Mouse (Mus musculus): ENCODE results near the gene Sptlc2. TPM values are rescaled to one million over a fixed set of nuclear protein-coding genes. Genes with fewer than 3 reads are reported as not detected.

Gene Sptlc2
- polyA plus RNA-seq, 1 experiment from 2014 or later: 72.0 TPM

GRCm38 (mm10) chr12:87381380-87381682 lies 6.8 kb downstream of the Sptlc2 start:
- no peak overlapping the region for H3K4me2 ChIP-seq (replicated peaks)
- H3K9me3 ChIP-seq (ENCODE audit: control insufficient read depth, low read length): no peaks in the 10 kb centered on the region
- H3K4me3 ChIP-seq (replicated peaks; ENCODE audit: low read length): no peak overlapping the region
- H3K36me3 ChIP-seq (replicated peaks; ENCODE audit: control insufficient read depth, insufficient read depth): no peaks in the 10 kb centered on the region
- H3K27me3 ChIP-seq (ENCODE audit: control insufficient read depth, insufficient read depth, low read length): no peaks in the 10 kb centered on the region
- H3K4me1 ChIP-seq (replicated peaks; ENCODE audit: control insufficient read depth, insufficient read depth, low read length): peaks cover 4% of the 10 kb centered on the region
- no peak for ATAC-seq (ENCODE audit: low FRiP score)
- no peak overlapping the region for H3K27ac ChIP-seq
- no peak overlapping the region for H3K9ac ChIP-seq
- 83% methylated on average over 2 of the region's 2 CpGs for WGBS
- no peak for DNase-seq (ENCODE audit: low spot score)

GRCm38 (mm10) chr12:87380586-87381379 lies 7.4 kb downstream of the Sptlc2 start:
- no peak overlapping the region for H3K4me3 ChIP-seq (replicated peaks; ENCODE audit: low read length)
- ATAC-seq (ENCODE audit: low FRiP score): no peak
- 89% methylated on average over 10 of the region's 10 CpGs for WGBS

GRCm38 (mm10) chr12:87379496-87379895 lies 8.7 kb downstream of the Sptlc2 start:
- no peak overlapping the region for H3K4me3 ChIP-seq (replicated peaks; ENCODE audit: low read length)
- H3K4me1 ChIP-seq (replicated peaks; ENCODE audit: control insufficient read depth, insufficient read depth, low read length): no peaks in the 10 kb centered on the region
- H3K27ac ChIP-seq: no peak overlapping the region
- no peaks in the 10 kb centered on the region for H3K36me3 ChIP-seq (replicated peaks; ENCODE audit: control insufficient read depth, insufficient read depth)
- no peak for DNase-seq (ENCODE audit: low spot score)
- H3K27me3 ChIP-seq (ENCODE audit: control insufficient read depth, insufficient read depth, low read length): no peaks in the 10 kb centered on the region
- no peak overlapping the region for H3K4me2 ChIP-seq (replicated peaks)
- WGBS: 84% methylated on average over 2 of the region's 2 CpGs
- ATAC-seq (ENCODE audit: low FRiP score): no peak
- no peak overlapping the region for H3K9ac ChIP-seq
- H3K9me3 ChIP-seq (ENCODE audit: control insufficient read depth, low read length): no peaks in the 10 kb centered on the region

More at GRCm38 (mm10) chr12:87380586-87381379, 7.4 kb downstream of the Sptlc2 start:
- no peak overlapping the region for H3K9ac ChIP-seq
- no peaks in the 10 kb centered on the region for H3K27me3 ChIP-seq (ENCODE audit: control insufficient read depth, insufficient read depth, low read length)
- H3K4me2 ChIP-seq (replicated peaks): no peak overlapping the region
- no peaks in the 10 kb centered on the region for H3K9me3 ChIP-seq (ENCODE audit: control insufficient read depth, low read length)
- H3K4me1 ChIP-seq (replicated peaks; ENCODE audit: control insufficient read depth, insufficient read depth, low read length): no peaks in the 10 kb centered on the region
- no peak for DNase-seq (ENCODE audit: low spot score)
- no peak overlapping the region for H3K27ac ChIP-seq
- no peaks in the 10 kb centered on the region for H3K36me3 ChIP-seq (replicated peaks; ENCODE audit: control insufficient read depth, insufficient read depth)

GRCm38 (mm10) chr12:87374159-87374558 lies 14.0 kb downstream of the Sptlc2 start:
- WGBS: 83% methylated on average over 6 of the region's 6 CpGs
- no peak overlapping the region for H3K9ac ChIP-seq
- H3K27ac ChIP-seq: no peak overlapping the region
- DNase-seq (ENCODE audit: low spot score) (no peak), ATAC-seq (ENCODE audit: low FRiP score) (no peak)
- no peaks in the 10 kb centered on the region for H3K36me3 ChIP-seq (replicated peaks; ENCODE audit: control insufficient read depth, insufficient read depth)
- no peaks in the 10 kb centered on the region for H3K27me3 ChIP-seq (ENCODE audit: control insufficient read depth, insufficient read depth, low read length)
- no peaks in the 10 kb centered on the region for H3K9me3 ChIP-seq (ENCODE audit: control insufficient read depth, low read length)
- H3K4me3 ChIP-seq (replicated peaks; ENCODE audit: low read length): no peak overlapping the region
- no peaks in the 10 kb centered on the region for H3K4me1 ChIP-seq (replicated peaks; ENCODE audit: control insufficient read depth, insufficient read depth, low read length)
- H3K4me2 ChIP-seq (replicated peaks): no peak overlapping the region

GRCm38 (mm10) chr12:87369319-87369718 lies 18.8 kb downstream of the Sptlc2 start:
- DNase-seq (ENCODE audit: low spot score) (no peak), ATAC-seq (ENCODE audit: low FRiP score) (no peak)
- Histone ChIP-seq H3K4me2 (replicated peaks) (no peak overlapping the region), H3K27ac (no peak overlapping the region), H3K36me3 (replicated peaks; ENCODE audit: control insufficient read depth, insufficient read depth) (peaks cover 32% of the 10 kb centered on the region), H3K4me3 (replicated peaks; ENCODE audit: low read length) (no peak overlapping the region), H3K9ac (no peak overlapping the region), H3K4me1 (replicated peaks; ENCODE audit: control insufficient read depth, insufficient read depth, low read length) (no peaks in the 10 kb centered on the region), H3K27me3 (ENCODE audit: control insufficient read depth, insufficient read depth, low read length) (no peaks in the 10 kb centered on the region), H3K9me3 (ENCODE audit: control insufficient read depth, low read length) (no peaks in the 10 kb centered on the region)
- 84% methylated on average over 2 of the region's 2 CpGs for WGBS

GRCm38 (mm10) chr12:87368092-87368491 lies 20.1 kb downstream of the Sptlc2 start:
- ATAC-seq (ENCODE audit: low FRiP score) (no peak), DNase-seq (ENCODE audit: low spot score) (no peak)
- Histone ChIP-seq H3K9me3 (ENCODE audit: control insufficient read depth, low read length) (no peaks in the 10 kb centered on the region), H3K27me3 (ENCODE audit: control insufficient read depth, insufficient read depth, low read length) (no peaks in the 10 kb centered on the region), H3K27ac (no peak overlapping the region), H3K4me3 (replicated peaks; ENCODE audit: low read length) (no peak overlapping the region), H3K4me1 (replicated peaks; ENCODE audit: control insufficient read depth, insufficient read depth, low read length) (no peaks in the 10 kb centered on the region), H3K9ac (no peak overlapping the region), H3K36me3 (replicated peaks; ENCODE audit: control insufficient read depth, insufficient read depth) (peaks cover 32% of the 10 kb centered on the region), H3K4me2 (replicated peaks) (no peak overlapping the region)

GRCm38 (mm10) chr12:87365676-87366075 lies 22.5 kb downstream of the Sptlc2 start:
- no peak overlapping the region for H3K9ac ChIP-seq
- no peak for ATAC-seq (ENCODE audit: low FRiP score)
- WGBS: 78% methylated on average over 9 of the region's 9 CpGs
- no peaks in the 10 kb centered on the region for H3K9me3 ChIP-seq (ENCODE audit: control insufficient read depth, low read length)
- H3K4me3 ChIP-seq (replicated peaks; ENCODE audit: low read length): no peak overlapping the region
- peaks cover 32% of the 10 kb centered on the region for H3K36me3 ChIP-seq (replicated peaks; ENCODE audit: control insufficient read depth, insufficient read depth)
- no peak overlapping the region for H3K4me2 ChIP-seq (replicated peaks)
- H3K27me3 ChIP-seq (ENCODE audit: control insufficient read depth, insufficient read depth, low read length): no peaks in the 10 kb centered on the region
- no peak overlapping the region for H3K27ac ChIP-seq
- H3K4me1 ChIP-seq (replicated peaks; ENCODE audit: control insufficient read depth, insufficient read depth, low read length): no peaks in the 10 kb centered on the region
- DNase-seq (ENCODE audit: low spot score): no peak

- ATAC-seq (ENCODE audit: low FRiP score) (no peak), DNase-seq (ENCODE audit: low spot score) (no peak)
- no peaks in the 10 kb centered on the region for H3K9me3 ChIP-seq (ENCODE audit: control insufficient read depth, low read length)
- no peaks in the 10 kb centered on the region for H3K4me1 ChIP-seq (replicated peaks; ENCODE audit: control insufficient read depth, insufficient read depth, low read length)
- H3K27ac ChIP-seq: no peak overlapping the region
- no peak overlapping the region for H3K4me3 ChIP-seq (replicated peaks; ENCODE audit: low read length)
- H3K4me2 ChIP-seq (replicated peaks): no peak overlapping the region
- 88% methylated on average over 3 of the region's 3 CpGs for WGBS
- H3K9ac ChIP-seq: no peak overlapping the region
- H3K27me3 ChIP-seq (ENCODE audit: control insufficient read depth, insufficient read depth, low read length): no peaks in the 10 kb centered on the region
- H3K36me3 ChIP-seq (replicated peaks; ENCODE audit: control insufficient read depth, insufficient read depth): peaks cover 14% of the 10 kb centered on the region
Measured at GRCm38 (mm10) chr12:87362111-87362510, 26.0 kb downstream of the Sptlc2 start.

- Histone ChIP-seq H3K4me3 (replicated peaks; ENCODE audit: low read length) (no peak overlapping the region), H3K9me3 (ENCODE audit: control insufficient read depth, low read length) (no peaks in the 10 kb centered on the region), H3K4me2 (replicated peaks) (no peak overlapping the region), H3K4me1 (replicated peaks; ENCODE audit: control insufficient read depth, insufficient read depth, low read length) (no peaks in the 10 kb centered on the region), H3K27me3 (ENCODE audit: control insufficient read depth, insufficient read depth, low read length) (no peaks in the 10 kb centered on the region), H3K27ac (no peak overlapping the region), H3K9ac (no peak overlapping the region), H3K36me3 (replicated peaks; ENCODE audit: control insufficient read depth, insufficient read depth) (peaks cover 35% of the 10 kb centered on the region)
- no peak for DNase-seq (ENCODE audit: low spot score)
- 90% methylated on average over 2 of the region's 2 CpGs for WGBS
- ATAC-seq (ENCODE audit: low FRiP score): no peak
Measured at GRCm38 (mm10) chr12:87348029-87348428, 40.1 kb downstream of the Sptlc2 start.

GRCm38 (mm10) chr12:87347511-87347910 lies 40.6 kb downstream of the Sptlc2 start:
- Histone ChIP-seq H3K9ac (no peak overlapping the region), H3K4me1 (replicated peaks; ENCODE audit: control insufficient read depth, insufficient read depth, low read length) (no peaks in the 10 kb centered on the region), H3K27me3 (ENCODE audit: control insufficient read depth, insufficient read depth, low read length) (no peaks in the 10 kb centered on the region), H3K27ac (no peak overlapping the region), H3K36me3 (replicated peaks; ENCODE audit: control insufficient read depth, insufficient read depth) (peaks cover 37% of the 10 kb centered on the region), H3K4me3 (replicated peaks; ENCODE audit: low read length) (no peak overlapping the region), H3K4me2 (replicated peaks) (no peak overlapping the region), H3K9me3 (ENCODE audit: control insufficient read depth, low read length) (no peaks in the 10 kb centered on the region)
- DNase-seq (ENCODE audit: low spot score): no peak
- WGBS: 91% methylated on average over 2 of the region's 2 CpGs
- ATAC-seq (ENCODE audit: low FRiP score): no peak
